Mouse (Mus musculus) midbrain, embryonic 10.5 days (tissue): ENCODE measurements around the gene Pstpip1. TPM values are rescaled to one million over a fixed set of nuclear protein-coding genes. Genes with fewer than 3 reads are reported as not detected.

ENCODE experiments used
- DNase-seq: peaks from one replicate; pipeline ENCODE4 v3.0.0-alpha.2; 2017; ENCODE audit warnings: low spot score
- H3K27ac ChIP-seq: fragments of 300-500 bp; sonication (generic); replicated peaks from 2 replicates; pipeline ENCODE4 v1.5.1; 2016; ENCODE audit warnings: mild to moderate bottlenecking
- H3K27me3 ChIP-seq: fragments of 300-500 bp; sonication (generic); 2 replicates; pipeline ENCODE4 v1.6.1; 2016; ENCODE audit warnings: low read depth, mild to moderate bottlenecking; ENCODE audit not compliant: poor library complexity, severe bottlenecking
- H3K36me3 ChIP-seq: fragments of 300-500 bp; sonication (generic); 2 replicates; pipeline ENCODE4 v1.6.1; 2016; ENCODE audit warnings: mild to moderate bottlenecking, moderate library complexity
- H3K4me1 ChIP-seq: fragments of 300-500 bp; sonication (generic); 2 replicates; pipeline ENCODE4 v1.6.1; 2016
- H3K4me3 ChIP-seq: fragments of 300-500 bp; sonication (generic); 2 replicates; pipeline ENCODE4 v1.5.1; 2016; ENCODE audit warnings: mild to moderate bottlenecking, moderate library complexity
- H3K9me3 ChIP-seq: fragments of 300-500 bp; sonication (generic); replicated peaks from 2 replicates; pipeline ENCODE4 v1.6.1; 2016; ENCODE audit warnings: mild to moderate bottlenecking
- WGBS: fragments of 180-500 bp; shearing (Covaris S2); methylation state at CpG from one replicate; pipeline ENCODE4 v1.1.7; 2016; 5-methylcytosine and 5-hydroxymethylcytosine counted together
- polyA plus RNA-seq: library from polyadenylated mRNA; unstranded; fragments of >200 nt; fragmentation: Nextera tagmentation; extraction: Ambion mirVana; gene quantifications from 2 replicates; pipeline ENCODE4 v1.2.1, GENCODE M21; 2016

Pstpip1 gene
- polyA plus RNA-seq, 1 experiment from 2014 or later: 0.52 TPM

DNA sequence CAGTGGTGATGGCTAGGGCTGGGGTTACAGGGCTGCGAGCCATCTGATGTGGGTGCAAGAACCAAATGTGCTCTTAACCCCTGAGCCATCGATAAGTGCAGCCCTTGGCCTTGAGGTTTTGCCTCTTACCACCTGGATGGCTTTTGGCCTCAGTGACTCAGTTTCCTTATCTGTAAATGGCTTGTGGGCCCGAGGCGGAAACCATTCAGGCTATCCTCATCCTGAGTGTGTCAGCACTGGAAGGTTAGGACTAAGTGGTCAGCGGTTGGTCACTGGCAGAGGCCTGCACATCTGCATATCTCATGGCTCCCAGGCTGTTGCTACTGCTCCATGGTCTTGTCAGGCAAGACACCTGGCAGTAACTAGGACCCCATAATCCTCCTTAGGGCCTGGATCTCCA lies 28.3 kb downstream of the Pstpip1 start:
- DNase-seq: no peak
- no peaks in the 10 kb centered on the region for H3K27me3 ChIP-seq
- no peaks in the 10 kb centered on the region for H3K36me3 ChIP-seq
- peaks cover 17% of the 10 kb centered on the region for H3K4me1 ChIP-seq
- peak overlapping the region; percentile 52; the same call in 1 of the 2 replicates for H3K4me3 ChIP-seq
- 84% methylated on average over 5 of the region's 5 CpGs for WGBS
- H3K27ac ChIP-seq: no peak overlapping the region
- no peaks in the 10 kb centered on the region for H3K9me3 ChIP-seq

DNA sequence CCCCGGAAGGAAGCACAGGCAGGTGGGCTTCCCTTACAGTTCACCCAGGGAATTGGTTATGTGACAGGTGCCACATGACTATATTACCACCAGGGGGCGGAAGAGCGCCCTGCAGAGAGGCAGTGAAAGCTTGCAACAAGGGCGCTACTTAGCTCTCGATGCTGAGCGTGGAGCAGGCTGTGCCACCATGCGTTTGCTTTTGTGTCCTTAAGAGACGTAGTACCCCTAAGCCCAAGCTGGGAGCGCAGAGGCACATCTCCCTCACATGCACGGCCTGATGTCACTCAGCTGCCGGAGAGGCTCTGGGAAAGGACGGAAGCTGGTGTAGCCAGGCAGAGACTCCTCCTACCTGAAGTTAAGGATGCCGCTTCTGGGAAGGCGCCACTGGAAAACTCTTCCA lies 28.8 kb downstream of the Pstpip1 start:
- Histone ChIP-seq H3K27me3 (no peaks in the 10 kb centered on the region), H3K4me1 (peaks cover 17% of the 10 kb centered on the region), H3K27ac (peak overlapping the region; percentile 73), H3K9me3 (no peaks in the 10 kb centered on the region), H3K36me3 (no peaks in the 10 kb centered on the region), H3K4me3 (peak overlapping the region; percentile 52)
- DNase-seq: peak; percentile 79
- WGBS: 6% methylated on average over 14 of the region's 14 CpGs

DNA sequence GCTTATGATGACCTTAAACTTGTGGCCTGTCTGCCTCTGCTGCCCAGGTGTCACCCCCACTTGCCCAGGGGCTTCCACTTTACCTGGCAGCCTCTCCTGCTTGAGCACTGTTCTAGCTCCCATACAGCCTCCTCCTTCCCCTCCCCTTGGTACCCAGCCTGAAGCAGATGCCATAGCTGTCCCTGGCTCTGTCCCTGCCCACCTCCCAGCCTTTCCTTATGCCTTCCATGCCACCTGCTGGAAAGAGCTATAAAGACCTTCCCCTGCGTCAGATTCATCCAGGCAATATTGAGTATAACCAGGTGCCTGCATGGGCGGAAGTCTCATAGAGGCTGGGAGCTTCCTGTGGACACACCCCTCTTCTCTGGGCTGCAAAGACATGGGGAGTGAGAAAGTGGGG lies 29.9 kb downstream of the Pstpip1 start:
- 86% methylated on average over 2 of the region's 2 CpGs for WGBS
- Histone ChIP-seq H3K36me3 (no peaks in the 10 kb centered on the region), H3K27me3 (no peaks in the 10 kb centered on the region), H3K27ac (no peak overlapping the region), H3K4me1 (peaks cover 17% of the 10 kb centered on the region), H3K4me3 (no peak overlapping the region), H3K9me3 (no peaks in the 10 kb centered on the region)
- DNase-seq: no peak

DNA sequence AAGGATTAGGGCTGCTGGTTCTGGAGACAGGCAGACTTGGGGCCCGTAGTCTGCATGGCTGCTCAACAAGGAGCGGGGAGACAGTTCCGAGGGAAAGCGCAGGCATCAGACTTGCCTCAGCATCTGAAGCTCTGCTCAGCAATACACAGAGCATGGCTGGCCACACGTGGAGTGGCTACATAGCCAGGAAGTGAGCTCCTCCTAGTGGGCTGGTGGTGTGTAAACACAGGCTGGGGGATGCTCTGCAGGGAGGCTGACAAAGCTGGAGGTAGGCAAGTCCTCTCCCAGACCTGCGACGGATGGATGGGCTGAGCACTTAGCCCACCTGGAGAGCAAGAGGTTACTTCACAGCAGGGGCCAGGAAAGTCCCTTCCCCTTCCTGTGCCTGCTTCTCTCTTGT lies 31.3 kb downstream of the Pstpip1 start:
- H3K4me3 ChIP-seq: no peak overlapping the region
- peak overlapping the region; percentile 50; the same call in 1 of the 2 replicates for H3K27ac ChIP-seq
- H3K9me3 ChIP-seq: no peaks in the 10 kb centered on the region
- DNase-seq: peak; percentile 51
- peaks cover 17% of the 10 kb centered on the region for H3K4me1 ChIP-seq
- no peaks in the 10 kb centered on the region for H3K36me3 ChIP-seq
- H3K27me3 ChIP-seq: no peaks in the 10 kb centered on the region
- WGBS: 27% methylated on average over 7 of the region's 7 CpGs

DNA sequence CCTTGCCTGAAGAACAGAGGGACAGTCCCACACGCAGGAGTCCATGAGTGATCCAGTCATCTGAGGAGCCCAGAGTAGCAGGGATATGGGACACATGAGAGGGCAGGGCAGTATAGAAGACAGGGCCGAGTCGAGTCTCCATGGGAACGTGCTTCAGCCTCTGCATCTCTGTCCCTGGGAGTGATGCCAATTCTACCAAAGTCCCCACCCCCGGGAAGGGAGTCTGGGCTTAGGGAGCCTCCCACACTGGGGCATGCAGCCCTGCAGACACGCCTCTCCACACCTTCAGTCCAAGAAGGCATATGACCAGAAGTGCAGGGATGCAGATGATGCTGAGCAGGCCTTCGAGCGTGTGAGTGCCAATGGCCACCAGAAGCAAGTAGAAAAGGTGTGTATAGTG lies 33.2 kb downstream of the Pstpip1 start:
- H3K27ac ChIP-seq: no peak overlapping the region
- peaks cover 13% of the 10 kb centered on the region for H3K36me3 ChIP-seq
- H3K9me3 ChIP-seq: no peaks in the 10 kb centered on the region
- no peak for DNase-seq
- H3K27me3 ChIP-seq: no peaks in the 10 kb centered on the region
- WGBS: 79% methylated on average over 8 of the region's 8 CpGs
- no peak overlapping the region for H3K4me3 ChIP-seq
- H3K4me1 ChIP-seq: peaks cover 17% of the 10 kb centered on the region

DNA sequence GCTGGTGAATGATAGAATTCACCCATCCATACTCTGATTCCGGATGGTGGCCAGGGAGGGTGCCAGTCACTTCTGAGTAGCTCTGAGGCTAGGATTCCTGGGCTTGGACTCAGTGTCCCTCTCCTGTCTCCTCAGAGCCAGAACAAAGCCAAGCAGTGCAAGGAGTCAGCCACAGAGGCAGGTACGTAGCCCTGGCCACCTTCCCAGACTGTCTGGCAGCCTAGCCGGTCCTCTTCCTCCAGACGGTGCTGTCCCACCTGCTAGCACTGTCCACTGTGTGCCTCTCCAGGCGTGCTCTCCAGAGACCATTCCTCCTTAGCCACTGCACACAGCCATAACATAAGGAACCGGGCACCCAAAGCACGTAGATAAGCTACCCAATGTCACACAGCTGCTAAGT lies 33.9 kb downstream of the Pstpip1 start:
- Histone ChIP-seq H3K36me3 (peaks cover 20% of the 10 kb centered on the region), H3K27ac (no peak overlapping the region), H3K4me1 (peaks cover 15% of the 10 kb centered on the region), H3K4me3 (no peak overlapping the region), H3K9me3 (no peaks in the 10 kb centered on the region), H3K27me3 (no peaks in the 10 kb centered on the region)
- 82% methylated on average over 7 of the region's 7 CpGs for WGBS
- no peak for DNase-seq

DNA sequence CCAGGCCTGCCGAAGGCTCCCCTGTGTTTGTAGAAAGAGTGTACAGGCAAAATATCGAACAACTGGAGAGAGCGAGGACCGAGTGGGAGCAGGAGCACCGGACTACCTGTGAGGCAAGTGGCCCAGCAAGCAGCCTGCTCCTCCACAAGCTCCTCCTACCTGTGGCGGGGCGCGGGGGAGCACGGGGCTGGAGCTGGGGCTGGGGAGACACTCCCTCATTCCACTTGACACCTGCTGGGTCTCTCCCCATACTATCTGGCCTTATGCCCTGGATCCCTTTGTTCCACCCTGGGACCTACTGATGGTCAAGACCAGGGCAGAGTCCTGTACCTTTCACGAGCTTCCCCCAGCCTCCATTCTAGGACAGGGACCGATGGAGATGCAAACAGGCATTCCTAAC lies 34.8 kb downstream of the Pstpip1 start:
- DNase-seq: no peak
- Histone ChIP-seq H3K9me3 (no peaks in the 10 kb centered on the region), H3K4me3 (no peak overlapping the region), H3K27me3 (no peaks in the 10 kb centered on the region), H3K27ac (0 out of 2 replicates have a peak overlapping the region, but pooled peaks have one; percentile 2), H3K4me1 (peaks cover 8% of the 10 kb centered on the region; the same call in 1 of the 2 replicates), H3K36me3 (peaks cover 29% of the 10 kb centered on the region)
- WGBS: 31% methylated on average over 11 of the region's 11 CpGs

DNA sequence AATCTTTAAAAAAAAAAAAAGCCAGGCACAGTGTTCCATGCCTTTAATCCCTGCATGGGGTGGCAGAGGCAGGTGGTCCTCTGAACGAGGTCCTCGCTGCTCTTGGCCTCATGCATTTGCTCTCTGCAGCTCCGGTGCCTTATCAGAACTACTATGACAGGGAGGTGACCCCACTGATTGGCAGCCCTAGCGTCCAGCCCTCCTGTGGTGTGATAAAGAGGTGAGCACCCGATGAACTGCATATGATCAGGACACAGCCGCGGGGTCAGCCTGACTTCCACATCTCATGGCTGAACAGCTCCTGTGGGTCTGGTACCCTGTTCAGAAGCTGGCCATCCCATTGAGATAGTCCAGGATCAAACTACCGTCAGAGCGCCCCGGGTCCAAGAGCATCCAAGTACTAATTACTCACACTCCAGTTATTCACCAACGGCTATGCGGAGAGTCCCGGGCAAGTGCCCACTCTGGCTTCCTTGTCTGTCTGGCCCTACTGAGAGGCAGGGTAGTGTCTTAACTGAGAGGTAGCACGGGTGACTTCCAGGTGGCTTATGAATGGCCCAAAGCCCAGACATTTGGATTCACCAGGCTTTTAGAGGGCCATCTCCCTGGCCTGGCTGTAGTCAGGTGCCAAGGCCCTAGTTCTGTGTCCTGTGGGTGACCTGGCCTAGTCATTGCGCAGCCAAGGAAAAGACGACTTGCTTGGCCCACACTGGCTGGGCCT lies 36.9 kb downstream of the Pstpip1 start:
- 87% methylated on average over 16 of the region's 16 CpGs for WGBS
- no peaks in the 10 kb centered on the region for H3K9me3 ChIP-seq
- H3K4me1 ChIP-seq: 0 out of 2 replicates have a peak, but pooled peaks cover 2% of the 10 kb centered on the region
- no peaks in the 10 kb centered on the region for H3K27me3 ChIP-seq
- no peak for DNase-seq
- no peak overlapping the region for H3K27ac ChIP-seq
- H3K36me3 ChIP-seq: peaks cover 50% of the 10 kb centered on the region
- H3K4me3 ChIP-seq: no peak overlapping the region

DNA sequence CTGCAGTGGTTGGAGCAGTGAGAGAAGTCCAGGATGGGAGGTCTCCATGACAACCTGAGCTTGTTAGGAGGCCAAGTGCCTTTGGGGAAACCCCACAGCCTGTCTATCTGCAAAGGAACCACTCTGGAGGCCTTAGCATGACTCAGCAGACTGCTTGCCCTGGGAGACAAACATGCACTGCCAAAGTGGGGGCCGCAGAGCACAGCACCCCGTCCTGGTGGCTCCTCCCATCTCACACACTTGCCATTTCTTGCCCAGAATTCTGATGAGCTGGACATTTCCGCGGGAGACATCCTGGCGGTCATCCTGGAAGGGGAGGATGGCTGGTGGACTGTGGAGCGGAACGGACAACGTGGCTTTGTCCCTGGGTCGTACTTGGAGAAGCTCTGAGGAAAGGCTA lies 38.6 kb downstream of the Pstpip1 start:
- WGBS: 86% methylated on average over 9 of the region's 9 CpGs
- Histone ChIP-seq H3K9me3 (no peaks in the 10 kb centered on the region), H3K4me1 (0 out of 2 replicates have a peak, but pooled peaks cover 2% of the 10 kb centered on the region), H3K4me3 (no peak overlapping the region), H3K36me3 (peaks cover 67% of the 10 kb centered on the region), H3K27ac (no peak overlapping the region), H3K27me3 (no peaks in the 10 kb centered on the region)
- DNase-seq: no peak

DNA sequence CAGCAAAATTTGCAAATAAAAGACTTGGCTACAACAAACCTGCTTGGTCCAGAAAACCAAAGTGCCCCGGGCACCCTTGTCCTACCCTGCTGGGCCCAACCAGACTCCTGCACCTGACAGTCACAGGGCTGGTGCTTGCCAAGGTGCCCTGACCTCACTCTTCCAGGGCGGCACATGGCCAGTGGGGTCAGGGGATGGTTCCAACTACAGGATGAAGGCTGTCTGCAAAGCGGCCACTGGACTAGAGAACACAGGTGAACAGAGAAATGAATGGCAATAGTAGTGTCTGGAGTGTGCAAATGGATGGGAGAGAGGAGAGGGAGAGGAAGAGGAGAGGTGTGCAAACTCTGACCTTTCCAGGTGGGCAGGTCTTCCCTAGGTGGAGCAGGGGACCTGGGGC lies 40.2 kb downstream of the Pstpip1 start:
- Histone ChIP-seq H3K4me3 (no peak overlapping the region), H3K4me1 (0 out of 2 replicates have a peak, but pooled peaks cover 2% of the 10 kb centered on the region), H3K27ac (no peak overlapping the region), H3K27me3 (no peaks in the 10 kb centered on the region), H3K36me3 (peaks cover 83% of the 10 kb centered on the region), H3K9me3 (no peaks in the 10 kb centered on the region)
- WGBS: 94% methylated on average over 3 of the region's 3 CpGs
- no peak for DNase-seq

DNA sequence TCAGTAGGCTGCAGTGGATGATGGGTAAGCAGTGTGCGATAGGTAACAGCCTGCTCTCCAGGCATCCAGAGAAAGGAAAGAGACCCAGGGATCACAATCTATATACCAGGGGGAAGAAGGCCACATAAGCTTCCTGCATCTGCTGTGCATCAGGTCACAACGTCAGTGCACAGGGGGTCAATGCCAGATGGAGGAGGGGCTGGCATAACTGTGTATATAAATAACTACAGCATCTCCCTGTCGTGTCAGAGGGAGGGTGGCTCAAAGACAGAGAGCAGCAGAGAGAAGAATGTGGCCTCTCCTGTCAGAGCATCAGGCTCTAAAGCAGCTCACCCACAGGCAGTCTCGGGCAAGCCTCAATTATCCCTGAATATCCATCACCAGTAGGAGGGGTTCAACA lies 40.8 kb downstream of the Pstpip1 start:
- Histone ChIP-seq H3K36me3 (peaks cover 89% of the 10 kb centered on the region), H3K27me3 (no peaks in the 10 kb centered on the region), H3K9me3 (no peaks in the 10 kb centered on the region), H3K4me1 (0 out of 2 replicates have a peak, but pooled peaks cover 2% of the 10 kb centered on the region), H3K4me3 (no peak overlapping the region), H3K27ac (no peak overlapping the region)
- 81% methylated on average over 4 of the region's 4 CpGs for WGBS
- DNase-seq: no peak

DNA sequence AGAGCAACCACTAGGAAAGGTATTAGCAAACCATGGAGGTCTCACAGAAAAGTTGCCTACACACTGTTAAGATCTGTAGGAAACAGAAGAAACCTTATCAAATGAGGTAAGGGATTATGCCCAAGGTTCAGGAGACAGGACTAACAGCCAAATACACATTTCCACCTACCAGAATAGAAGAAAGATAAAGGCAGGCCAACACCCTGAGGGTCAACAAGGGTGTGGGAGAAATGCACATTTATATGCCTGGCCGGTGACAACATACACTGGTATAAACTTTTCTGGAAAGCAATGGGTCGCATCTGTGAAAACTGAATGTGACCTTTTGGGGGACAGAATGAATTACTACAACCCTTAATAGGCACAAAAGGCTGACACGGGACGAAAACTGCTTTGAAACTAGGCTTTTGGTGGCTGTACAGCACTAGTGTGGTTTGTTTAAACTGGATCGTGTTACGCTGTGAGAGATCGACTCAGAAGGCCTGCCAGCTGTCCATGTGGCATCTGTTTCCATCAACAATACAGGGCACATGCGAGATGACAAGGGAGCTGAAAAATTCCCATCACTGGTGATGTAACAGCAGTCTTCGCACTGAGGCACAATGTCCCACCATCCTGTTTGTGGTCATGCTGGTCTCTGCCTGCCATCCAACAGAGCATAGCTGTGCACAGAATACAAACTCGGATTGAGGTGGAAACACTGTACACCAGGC lies 42.2 kb downstream of the Pstpip1 start:
- 84% methylated on average over 10 of the region's 10 CpGs for WGBS
- H3K9me3 ChIP-seq: no peaks in the 10 kb centered on the region
- no peaks in the 10 kb centered on the region for H3K27me3 ChIP-seq
- no peak for DNase-seq
- H3K27ac ChIP-seq: no peak overlapping the region
- H3K36me3 ChIP-seq: peaks cover 100% of the 10 kb centered on the region
- 0 out of 2 replicates have a peak, but pooled peaks cover 2% of the 10 kb centered on the region for H3K4me1 ChIP-seq
- no peak overlapping the region for H3K4me3 ChIP-seq

DNA sequence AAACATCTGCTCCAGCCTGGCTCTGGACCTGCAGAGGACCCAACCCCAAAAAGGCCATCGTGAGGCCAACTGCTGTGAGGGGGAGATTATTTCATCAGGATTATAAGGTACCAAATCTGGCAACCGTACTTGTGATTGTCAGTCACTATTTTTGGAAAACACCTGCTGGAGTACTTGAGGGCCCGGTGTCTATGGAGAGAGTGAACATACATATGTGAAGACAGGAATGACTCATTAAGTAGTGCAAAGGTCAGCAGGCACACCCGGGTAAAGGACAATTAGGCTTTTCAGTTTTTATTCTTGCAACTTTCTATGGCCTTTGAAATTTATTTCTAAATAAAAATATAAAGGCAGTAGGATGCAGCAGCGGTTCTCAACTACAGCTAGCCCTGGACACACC lies 44.2 kb downstream of the Pstpip1 start:
- Histone ChIP-seq H3K27ac (no peak overlapping the region), H3K4me3 (no peak overlapping the region), H3K9me3 (no peaks in the 10 kb centered on the region), H3K36me3 (peaks cover 97% of the 10 kb centered on the region), H3K4me1 (no peaks in the 10 kb centered on the region), H3K27me3 (no peaks in the 10 kb centered on the region)
- WGBS: 94% methylated on average over 5 of the region's 5 CpGs
- no peak for DNase-seq
